Mouse (Mus musculus) adrenal gland, postnatal 36 days (tissue): ENCODE measurements around the gene Tbc1d2. TPM values are rescaled to one million over a fixed set of nuclear protein-coding genes. Genes with fewer than 3 reads are reported as not detected.
A peak's percentile ranks its signal among the peaks of the same experiment; 100 is the strongest.
"Not testable (repeated sequence)": the region's sequence is repeated elsewhere in the genome, so short reads cannot be mapped to it uniquely, and the experiment has no call there.

Experiments used
- DNase-seq, 2 experiments: peaks; one replicate each; pipeline ENCODE4 v3.0.0; 2021; ENCODE audit warnings: mixed read lengths in 1 of 2
- total RNA-seq, 2 experiments: library from RNA; stranded (reverse); gene quantifications; 2 replicates each; pipeline ENCODE4 v1.2.3; 2021

The Tbc1d2 gene
- total RNA-seq, 2 experiments from 2014 or later = 2.4 to 2.7 TPM

DNA sequence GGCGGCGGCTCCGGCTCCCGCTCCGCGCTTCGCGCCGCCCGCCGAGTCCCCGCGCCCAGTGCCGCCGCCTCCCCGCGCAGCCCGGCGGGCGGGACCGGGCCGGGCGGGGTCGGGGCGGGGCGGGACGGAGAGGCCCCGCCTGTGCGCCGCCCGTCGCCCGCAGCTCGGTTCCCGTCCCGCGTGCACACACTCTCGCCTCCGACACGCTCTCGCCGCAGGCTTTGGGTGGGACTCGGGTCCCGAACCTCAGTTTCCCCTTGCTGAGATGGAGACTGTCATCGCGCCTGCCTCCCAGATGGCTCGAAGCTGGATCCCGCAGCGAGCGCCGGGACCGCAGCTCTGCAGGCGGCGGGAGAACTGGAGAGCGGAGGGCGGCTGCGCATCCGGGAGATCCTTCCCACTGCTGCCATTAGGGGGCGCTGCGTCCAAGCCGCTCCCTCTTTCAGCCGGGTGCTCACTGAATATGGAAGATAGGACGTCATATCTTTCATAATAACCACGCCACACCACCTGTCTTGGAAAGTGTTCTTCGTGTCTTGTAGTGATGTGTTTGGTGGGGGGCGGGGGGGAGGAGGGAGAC lies 48.1 kb downstream of the Tbc1d2 start, which contains the start of gene Coro2a:
TSS of gene Coro2a (minus strand) at position 359 of the 580 bp plus-strand sequence.
- peak; percentile 87 to 91 for DNase-seq

DNA sequence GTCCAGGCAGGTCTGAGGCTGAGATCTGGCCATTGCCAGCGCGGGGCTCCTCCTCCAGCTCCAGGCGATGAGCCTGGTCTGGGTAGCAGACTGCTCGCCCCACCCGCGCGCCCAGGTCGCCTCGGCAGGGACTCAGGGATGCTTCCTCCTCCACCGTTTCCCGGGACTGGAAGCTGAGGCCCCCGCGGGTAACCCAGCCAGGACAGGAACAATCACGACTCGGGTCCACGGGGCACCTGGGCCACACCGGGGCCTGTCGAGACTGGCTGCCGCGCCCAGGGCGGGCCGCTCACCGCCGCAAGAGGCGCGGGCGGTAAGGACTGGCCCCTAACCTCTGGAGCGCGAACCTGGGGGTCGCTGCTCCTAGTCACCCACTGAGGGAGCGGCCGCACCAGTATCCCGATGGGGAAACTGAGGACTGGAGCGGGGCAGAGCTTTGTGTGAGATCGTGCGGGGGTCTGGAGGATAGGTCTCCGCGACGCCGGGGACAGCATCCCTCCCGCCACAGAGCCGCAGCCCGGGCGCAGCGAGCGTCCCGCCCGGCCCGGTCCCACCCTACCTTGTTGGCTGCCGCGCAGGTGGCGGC lies 48.7 kb downstream of the Tbc1d2 start:
- peak; percentile 36 to 49 for DNase-seq

DNA sequence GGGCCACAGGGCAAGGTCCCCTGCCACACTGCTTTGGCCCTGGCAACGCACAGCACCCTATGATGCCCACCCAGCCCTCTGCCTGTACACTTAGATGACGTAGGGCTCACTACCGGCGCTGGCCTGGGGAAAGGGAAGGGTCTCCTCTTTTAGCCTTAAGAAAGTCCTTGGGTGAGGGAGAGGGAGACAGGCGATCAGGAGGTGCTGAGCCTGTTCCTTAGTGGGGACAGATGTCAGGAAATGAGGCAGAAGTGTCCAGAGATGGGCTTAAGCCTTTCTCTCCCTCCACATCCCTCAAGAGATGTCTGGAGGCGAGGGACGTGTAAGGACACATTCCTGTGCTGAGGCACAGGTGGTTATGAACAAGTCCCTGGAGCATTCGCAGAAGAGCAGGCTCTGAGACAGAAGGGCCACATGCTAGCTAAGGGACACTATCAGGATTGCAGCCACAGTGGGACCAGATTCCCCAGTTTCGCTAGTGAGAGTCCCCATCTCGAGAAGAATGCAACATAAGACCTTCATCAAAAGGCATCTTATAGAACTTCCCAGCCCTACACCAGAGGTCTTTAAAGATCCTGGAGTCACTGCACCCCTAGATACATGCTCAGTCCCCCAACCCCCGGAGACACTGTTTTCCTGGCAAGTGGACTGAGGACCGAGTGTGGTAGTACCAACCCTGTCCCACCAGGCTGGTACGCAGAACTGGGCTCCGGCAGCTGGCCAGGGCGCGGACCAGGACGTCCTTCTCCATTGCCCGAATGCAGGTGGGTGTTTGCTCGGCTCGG lies 49.3 kb downstream of the Tbc1d2 start:
- no peak for DNase-seq

DNA sequence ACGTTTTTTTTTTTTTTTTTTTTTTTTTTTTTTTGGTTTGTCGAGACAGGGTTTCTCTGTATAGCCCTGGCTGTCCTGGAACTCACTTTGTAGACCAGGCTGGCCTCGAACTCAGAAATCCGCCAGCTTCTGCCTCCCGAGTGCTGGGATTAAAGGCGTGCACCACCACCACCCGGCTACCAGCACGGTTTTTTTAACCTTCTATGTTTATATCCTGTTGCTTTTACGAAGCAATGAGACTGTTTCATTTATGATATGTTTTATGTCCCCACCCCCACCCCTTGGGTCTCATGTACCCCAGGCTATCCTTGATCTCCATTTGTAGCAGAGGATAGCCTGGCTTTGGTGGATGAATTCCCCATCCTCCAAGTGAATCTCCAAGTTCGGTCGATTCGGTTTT lies 50.4 kb downstream of the Tbc1d2 start:
- not testable (repeated sequence) for DNase-seq

DNA sequence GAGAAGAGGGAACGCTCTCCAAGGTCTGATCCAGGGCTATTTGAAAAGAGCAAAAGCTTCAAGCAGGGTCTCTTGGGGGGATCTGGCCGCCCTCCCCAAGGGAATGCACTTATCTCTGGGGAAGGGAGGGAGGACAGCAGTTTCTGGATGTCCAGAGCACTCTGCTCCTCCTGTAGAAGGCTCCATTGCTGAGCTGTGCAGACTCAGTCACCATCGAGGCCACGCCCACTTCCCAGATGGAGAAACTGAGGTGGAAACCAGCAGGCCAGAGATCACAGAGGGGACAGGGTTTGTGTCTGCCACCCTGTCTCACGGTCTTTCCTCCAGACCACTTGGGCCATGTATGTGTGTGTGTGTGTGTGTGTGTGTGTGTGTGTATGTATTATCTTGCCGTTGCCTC lies 51.0 kb downstream of the Tbc1d2 start:
- no peak for DNase-seq

DNA sequence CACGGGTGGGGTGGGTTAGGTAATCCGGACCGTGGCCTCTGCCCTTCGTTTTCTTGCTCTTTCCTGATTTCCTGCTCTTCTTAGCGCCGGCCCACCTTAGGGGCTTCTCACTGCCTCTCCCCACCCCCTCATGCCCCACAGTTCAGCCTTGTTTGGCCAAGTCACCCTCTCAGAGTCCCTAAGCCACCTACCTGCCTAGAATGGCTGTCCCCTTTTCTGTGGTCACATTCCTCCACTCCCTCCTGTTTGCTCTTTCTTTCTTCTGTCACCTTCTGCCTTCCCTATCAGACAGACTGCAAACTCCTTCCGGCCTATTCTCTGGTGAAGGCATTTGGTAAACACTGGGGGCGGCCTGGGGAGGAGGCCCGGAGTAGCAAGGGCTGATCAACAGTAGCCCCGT lies 51.9 kb downstream of the Tbc1d2 start:
- DNase-seq = no peak

DNA sequence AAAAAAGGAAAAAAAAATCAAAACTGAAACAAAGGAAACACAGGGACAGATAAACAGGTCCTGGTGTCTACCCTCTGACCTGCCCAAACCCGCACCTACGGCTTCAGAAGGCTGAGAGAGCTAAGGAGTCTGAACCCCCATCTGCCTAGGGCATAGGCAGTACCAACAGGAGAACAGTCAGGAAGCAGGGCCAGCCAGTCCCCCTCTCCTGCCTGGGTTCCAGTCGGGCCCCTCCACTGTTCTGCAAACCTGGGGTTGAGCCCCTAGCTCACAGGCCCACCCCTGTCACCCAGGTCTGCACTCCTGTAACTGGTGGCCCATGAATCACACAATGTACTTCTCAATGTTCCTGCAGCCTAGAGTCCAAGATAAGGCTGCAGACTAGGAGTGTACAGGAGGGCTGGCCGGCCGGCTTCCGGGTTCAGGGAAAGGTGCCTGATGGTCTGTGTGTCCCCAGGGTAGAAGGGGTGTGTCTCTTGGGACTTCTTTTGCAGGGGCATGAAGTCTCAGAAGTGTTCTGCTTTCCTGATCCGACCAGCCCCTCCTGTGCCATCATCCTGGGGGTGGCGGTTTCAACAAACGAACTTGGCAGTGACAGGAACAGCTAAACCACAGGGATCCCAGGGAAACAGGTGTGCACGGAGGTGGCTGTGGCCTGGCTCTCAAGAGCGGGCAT lies 52.6 kb downstream of the Tbc1d2 start:
- DNase-seq = no peak

DNA sequence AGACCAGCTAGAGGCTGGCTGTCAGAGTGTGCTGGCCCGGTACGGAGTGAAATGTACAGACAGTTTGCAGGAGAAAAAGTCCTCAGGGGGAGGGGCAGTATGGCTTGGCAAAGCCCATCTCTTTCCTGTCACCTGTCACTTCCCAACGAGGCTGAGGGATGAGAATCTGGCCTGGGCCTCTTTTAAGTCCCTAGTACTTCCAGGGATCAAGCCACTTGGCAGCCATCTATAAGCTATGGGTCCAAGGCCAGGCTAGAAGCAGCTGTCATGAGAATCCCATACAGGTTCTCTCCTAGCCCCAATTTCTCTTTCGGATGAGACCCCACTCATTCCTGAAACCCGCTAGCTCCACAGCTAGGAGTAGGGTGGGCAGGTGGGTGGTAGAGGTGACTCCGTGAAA lies 53.6 kb downstream of the Tbc1d2 start:
- DNase-seq = no peak

DNA sequence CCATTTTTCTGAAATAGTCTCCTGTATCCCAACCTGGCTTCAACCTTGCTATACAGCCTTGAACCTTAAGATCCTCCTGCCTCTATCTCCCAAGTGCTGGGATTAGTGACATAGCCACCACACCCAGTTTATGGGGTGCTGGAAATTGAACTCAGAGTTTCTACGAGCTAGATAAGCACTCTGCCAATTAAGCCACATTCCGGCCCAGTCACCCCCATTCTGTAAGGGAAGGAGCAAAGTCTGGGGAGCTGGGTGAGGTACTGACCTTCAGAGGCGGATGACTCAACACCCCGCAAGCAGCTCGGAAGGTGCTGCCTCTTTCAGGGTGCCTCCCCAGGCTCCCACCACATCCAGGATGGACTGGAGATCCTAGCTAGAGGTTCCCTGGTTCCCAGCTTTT lies 55.9 kb downstream of the Tbc1d2 start:
- no peak for DNase-seq

DNA sequence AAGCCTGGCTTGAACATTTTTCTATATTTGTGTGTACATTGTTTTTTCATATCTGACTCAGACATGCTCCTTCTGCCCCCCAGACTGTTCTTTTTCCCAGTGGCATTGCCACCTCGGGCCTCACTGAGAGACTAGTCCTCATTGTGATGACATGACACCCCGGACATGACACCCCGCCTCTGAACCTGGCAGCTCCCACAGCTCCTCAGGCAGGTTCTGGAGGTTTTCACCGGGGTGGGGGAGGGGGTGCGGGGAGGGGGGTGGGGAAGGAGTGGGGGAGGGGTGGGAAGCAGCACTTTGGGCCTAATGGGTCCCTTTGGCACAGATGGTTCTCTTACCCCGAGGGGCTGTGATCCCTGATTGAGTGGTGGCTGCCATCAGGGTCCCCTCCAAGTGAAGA lies 56.5 kb downstream of the Tbc1d2 start:
- no peak for DNase-seq

DNA sequence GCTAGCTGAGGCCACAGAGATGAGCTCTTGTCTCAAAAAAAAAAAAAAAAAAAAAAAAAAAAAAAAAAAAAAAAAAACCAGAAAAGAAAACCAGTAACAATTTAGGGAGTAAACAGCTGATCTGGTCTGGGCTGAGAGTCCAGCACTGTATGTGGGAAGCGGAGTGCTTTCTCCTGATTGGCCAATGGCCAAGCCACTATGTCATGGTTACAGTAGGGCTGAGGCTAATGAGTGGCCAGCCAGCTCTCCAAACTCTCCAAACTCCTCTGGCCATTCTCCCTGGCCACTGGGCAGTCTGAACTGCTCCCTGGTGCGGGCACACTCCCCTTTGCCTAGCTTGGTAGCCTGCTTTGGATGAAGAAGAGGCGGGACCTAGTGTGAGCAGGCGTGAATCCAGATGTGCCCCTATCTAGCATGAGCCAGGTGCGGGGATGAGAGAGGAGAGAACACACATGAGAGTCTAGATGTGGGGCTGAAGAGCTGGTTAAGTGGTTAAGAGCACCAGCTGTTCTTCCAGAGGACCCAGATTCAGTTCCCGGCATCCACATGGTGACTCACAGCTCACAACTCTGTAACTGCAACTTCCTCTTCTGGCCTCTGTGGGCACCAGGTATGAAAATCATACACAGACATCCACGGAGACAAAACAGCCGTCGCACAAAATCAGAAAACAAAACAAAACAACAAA lies 58.0 kb downstream of the Tbc1d2 start:
- peak; percentile 27 to 50 for DNase-seq

DNA sequence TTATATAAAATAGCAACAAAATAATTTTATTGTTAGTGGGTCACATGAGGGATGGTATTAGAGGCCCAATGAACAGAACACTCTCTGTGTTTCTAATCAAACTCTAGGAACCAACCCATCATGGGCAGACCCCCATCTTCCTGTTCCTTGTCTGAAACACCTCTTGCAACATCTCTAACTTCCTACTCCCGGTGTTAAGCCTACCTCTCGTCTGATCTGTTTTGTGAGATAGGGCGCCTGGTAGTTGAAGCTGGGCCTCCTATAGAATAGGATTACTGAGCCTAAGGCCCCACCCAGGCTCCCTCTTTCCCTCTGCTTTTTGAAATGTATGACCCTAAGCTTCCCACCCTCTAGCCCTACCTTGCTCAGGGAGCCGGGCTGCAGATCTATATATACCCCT lies 59.2 kb downstream of the Tbc1d2 start:
- no peak for DNase-seq

DNA sequence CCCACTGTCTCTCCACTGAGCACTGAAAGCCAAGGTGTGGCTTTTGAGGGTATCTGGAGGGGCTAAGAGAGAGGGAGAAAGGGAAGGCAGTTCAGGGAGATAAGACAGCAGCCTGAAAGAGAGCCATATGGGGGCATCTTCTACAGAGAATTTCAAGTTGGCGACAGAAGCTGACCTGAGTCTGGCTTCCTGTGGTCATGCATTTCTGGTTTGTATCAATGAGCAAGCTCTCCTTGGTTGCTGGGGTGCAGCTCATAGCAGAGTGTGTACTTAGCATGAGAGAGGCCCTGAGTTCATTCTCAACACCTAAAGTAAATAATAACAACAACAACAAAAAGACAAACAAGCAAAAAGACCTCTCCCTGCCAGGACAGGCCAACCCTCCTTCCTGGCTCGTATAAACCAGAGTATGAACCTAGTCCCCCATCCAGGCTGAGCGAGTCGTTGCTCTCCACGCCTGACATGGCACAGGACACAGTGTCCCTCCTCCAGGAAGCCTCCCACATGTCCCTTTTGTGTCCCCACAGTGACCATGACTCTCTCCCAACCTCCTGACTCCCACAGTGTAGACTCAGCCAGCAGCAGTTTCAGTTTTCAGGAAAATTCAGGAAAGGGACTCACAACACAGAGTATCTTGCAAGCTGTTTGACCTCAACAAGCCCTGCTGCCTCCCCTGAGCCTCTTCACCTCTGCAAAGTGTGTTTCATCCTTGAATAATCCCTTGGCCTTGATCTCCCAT lies 59.9 kb downstream of the Tbc1d2 start:
- DNase-seq = no peak

DNA sequence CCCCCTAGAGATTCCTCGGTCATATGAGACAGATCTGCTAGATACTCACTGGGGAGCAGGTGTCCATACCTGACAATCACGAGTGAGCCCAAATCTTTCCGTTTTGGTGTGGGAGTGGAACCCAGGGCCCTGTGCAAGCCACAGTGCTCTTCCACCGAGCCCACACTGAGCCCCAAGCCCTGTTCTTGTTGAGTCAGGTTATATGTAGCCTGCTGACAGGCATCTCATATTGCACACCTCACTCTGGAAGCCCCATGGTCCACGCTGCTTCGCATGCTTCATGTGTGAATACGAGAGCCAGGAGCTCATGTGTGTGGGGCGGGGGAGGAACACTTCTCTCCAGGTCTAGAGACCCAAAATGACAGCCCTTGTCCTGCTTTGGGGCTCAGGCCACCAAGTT lies 60.9 kb downstream of the Tbc1d2 start:
- DNase-seq = no peak

DNA sequence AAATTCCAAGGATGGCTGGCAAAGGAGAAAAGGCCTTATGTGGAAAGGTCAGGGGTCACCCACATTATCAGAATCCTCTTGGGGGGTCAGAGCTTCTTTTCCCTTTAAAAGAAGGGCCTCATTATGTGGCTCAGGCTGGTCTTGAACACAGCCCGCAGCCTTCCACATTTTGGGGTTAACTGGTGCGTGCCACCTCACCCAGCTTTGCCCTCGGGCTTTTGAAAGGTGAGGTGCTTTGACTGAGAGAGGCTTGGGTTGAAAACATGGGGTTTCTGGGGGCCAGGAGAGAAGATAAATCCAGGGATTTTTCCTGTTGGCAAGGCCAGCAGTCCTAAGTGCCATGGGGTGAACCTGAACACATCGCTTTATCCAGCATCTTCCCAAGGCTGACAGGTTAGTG lies 63.5 kb downstream of the Tbc1d2 start:
- no peak for DNase-seq

DNA sequence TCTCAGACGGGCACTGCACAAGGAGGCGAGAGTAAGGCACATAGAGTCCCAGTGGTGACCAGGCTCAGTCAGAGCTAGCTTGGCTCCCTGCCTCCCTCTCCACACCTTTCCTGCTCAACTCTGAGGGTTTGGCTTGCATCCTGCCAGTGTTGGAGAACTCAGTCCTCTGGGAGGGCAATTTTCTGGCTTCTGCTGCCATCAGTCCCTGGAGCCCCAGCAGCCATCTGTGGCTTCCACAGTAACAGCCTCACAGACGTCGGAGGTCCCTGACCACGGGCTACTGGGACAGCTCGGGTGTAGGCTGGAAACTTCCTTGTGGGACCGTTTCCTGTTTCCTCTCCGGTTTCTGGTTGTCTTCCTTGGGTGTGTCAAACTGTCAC lies 64.2 kb downstream of the Tbc1d2 start:
- no peak for DNase-seq

DNA sequence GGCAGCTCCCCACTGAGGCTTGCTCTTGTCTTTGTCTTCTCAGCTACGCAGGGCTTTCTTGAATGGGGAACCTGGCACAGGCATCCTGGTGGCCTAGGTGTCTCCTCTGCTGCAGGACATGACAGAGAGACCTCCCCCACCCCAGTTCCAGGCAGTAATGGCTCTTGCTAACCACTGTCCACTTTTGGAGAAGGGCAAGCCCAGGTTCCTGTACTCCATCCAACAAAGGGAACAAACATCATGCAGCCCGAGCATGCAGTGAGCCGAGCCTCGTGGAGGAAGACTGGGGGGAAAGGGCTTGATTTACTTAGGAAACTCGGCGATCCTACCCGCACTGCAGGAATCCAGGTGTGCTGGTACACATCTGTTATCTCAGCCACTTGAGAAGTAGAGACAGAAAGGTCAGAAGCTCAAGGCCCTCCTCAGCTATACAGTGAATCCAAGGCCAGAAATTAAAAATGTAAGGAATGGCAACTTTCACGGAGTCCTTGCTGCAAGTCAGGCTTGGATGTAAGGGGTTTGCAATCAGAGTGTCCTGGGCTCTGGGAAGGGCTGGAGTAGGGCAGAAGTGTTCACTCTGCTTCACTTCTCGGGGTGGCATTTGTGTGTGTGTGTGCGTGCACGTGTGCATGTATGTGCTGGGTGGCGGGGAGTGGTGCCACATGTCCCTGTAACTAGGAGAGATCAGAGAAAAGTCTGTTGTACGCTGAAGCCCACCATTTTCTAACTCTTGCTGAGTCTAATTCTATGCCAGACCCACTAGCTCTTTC lies 64.8 kb downstream of the Tbc1d2 start:
- no peak for DNase-seq

DNA sequence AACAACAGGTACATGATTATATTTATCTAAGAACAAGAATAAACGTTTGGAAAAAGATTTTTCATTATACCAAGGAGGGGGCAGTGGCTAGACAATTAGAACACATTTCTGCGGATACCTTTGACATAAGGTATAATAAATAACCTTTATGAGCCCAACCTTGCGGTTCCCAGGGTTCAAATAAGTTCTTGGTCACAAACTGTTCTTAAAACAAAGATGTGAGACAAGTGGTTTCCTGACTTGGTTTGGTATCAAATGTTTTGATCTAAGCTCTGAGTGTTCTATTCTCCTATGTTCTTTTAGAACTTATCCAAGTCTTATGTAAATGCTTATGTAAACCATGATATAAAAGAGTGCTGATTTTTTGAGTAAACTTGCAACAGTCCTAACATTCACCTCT lies 65.5 kb downstream of the Tbc1d2 start:
- DNase-seq = not testable (repeated sequence)

DNA sequence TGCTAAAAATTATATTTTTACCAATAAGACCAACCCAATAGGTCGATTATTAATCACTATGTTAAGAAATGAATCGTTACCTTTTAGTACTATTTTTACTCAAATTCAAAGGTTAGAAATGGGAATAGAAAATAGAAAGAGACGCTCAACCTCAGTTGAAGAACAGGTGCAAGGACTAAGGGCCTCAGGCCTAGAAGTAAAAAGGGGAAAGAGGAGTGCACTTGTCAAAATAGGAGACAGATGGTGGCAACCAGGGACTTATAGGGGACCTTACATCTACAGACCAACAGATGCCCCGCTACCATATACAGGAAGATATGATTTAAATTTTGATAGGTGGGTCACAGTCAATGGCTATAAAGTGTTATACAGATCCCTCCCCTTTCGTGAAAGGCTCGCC lies 65.9 kb downstream of the Tbc1d2 start:
- DNase-seq = not testable (repeated sequence)

DNA sequence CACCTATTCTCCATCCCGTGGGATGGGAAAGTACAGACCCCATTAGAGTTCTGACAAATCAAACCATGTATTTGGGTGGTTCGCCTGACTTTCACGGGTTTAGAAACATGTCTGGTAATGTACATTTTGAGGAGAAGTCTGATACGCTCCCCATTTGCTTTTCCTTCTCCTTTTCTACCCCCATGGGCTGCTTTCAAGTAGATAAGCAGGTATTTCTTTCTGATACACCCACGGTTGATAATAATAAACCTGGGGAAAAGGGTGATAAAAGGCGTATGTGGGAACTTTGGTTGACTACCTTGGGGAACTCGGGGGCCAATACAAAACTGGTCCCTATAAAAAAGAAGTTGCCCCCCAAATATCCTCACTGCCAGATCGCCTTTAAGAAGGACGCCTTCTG lies 68.0 kb downstream of the Tbc1d2 start:
- DNase-seq = not testable (repeated sequence)

DNA sequence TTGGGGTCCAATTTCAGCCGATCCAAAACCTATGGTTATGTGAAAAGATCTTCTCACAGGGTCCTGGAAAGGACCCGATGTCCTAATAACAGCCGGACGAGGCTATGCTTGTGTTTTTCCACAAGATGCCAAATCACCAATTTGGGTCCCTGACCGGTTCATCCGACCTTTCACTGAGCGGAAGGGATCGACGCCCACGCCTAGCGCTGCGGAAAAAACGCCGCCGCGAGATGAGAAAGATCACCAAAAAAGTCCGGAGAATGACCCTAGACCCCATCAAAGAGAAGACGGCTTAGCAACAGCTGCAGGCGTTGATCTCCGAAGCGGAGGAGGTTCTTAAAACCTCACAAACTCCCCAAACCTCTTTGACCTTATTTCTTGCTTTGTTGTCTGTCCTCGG lies 68.4 kb downstream of the Tbc1d2 start:
- DNase-seq = not testable (repeated sequence)
